Mouse (Mus musculus): Measurements from ENCODE around the gene Ccdc182.

Gene Ccdc182

GRCm38 (mm10) chr11:88305759-88306158 is 11.9 kb downstream of the Ccdc182 start:
- ChIA-PET POLR2A (interaction anchor here in 1 of 4 experiments (0.5 kb wide), 1 partner anchor 491 kb away, joined by 3 read pairs; no protein-coding TSS in a partner anchor), CTCF (interaction anchor here in 1 of 4 experiments (0.6 kb wide), 1 partner anchor 497 kb away, joined by 3 read pairs; no protein-coding TSS in a partner anchor)

DNA sequence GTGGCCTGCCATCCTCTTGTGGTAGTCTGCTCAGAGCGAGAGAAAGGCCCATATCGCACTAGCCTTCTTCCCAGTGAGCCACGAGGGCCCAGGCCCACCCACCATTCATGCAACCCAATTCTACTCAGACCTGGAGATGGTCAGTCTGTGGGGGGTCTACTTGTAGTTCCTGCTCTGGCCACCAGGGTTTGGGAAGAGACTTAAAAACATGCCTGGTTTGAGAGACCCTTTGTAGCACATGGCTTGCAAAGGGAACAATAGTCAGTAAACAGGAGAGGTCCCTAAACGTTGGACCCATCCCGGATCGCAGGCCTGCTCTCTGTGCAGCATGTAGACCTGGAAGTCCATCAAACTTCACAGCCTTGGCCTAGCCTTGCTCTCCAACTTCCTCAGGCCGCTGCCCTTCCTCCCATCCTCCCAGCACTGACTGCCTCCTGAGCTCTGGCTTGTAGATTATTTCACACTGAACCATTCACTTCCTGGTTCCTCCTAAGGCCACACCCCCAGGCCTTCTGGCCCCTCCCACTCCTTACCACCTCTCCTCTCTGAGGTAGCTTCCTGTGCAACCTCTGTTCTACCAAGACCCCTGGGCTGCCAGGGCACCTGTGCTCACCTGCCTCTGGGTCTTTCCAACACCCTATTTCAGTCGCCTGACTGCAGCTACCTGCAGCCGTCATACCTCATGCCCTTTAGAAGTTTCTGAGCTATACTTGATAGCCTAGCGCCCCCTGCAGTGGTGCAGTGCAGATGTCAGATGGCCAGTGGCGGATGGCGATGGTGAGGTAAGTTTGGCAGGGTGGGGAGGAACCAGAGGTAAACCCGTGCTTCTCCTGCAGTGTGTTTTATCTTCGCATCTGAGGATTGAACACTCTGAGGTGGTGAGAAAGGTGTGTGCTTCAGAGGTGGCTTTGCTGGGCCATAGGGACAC is 14.0 kb downstream of the Ccdc182 start:
- ChIA-PET POLR2A (interaction anchor here in 3 of 4 experiments (0.6 to 1.6 kb wide), 34 partner anchors 9 to 800 kb away, joined by 3 to 7 read pairs (median 3); partner anchors contain the start of gene Ccdc182 (in 2 of the 3)), CTCF (interaction anchor here (0.5 to 2.6 kb wide), 39 partner anchors 9 to 1209 kb away, joined by 3 to 15 read pairs (median 4); partner anchors contain the start of gene Ccdc182 (in 1 of the 4))

- ChIA-PET CTCF (interaction anchor here (0.5 to 2.4 kb wide), 13 partner anchors 10 to 515 kb away, joined by 3 to 14 read pairs (median 4); partner anchors contain the start of gene Ccdc182 (in 2 of the 4)), POLR2A (interaction anchor here in 1 of 4 experiments (1.1 kb wide), 1 partner anchor 15 kb away, joined by 3 read pairs; the partner anchor contains the start of gene Ccdc182)
Observed at GRCm38 (mm10) chr11:88309059-88309700, 15.3 kb downstream of the Ccdc182 start.

DNA sequence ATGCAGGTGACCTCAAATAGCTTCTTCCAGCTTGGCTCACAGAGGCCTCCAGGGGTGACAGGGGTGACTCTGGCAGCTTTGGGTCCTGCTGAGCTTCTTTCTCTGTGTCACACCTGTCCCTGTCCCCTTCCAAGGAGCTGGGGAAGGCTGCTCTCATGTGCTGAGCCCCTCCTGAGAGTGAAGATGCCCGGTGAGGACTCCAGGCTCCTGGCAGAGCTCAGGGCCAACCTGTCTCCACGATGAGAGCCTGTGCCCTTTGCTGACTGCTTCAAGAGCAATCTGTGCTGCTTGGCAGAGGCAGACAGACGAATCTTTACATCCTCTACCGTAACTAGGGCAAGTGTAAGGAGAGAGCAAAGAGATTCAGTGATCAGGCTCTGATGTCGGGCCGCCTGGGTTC is 16.9 kb downstream of the Ccdc182 start:
- CTCF ChIA-PET = interaction anchor here (0.6 to 1.2 kb wide), 6 partner anchors 38 to 512 kb away, joined by 3 to 6 read pairs (median 3); no protein-coding TSS in a partner anchor
- POLR2A ChIA-PET = interaction anchor here in 1 of 4 experiments (1.0 kb wide), 1 partner anchor 142 kb away, joined by 3 read pairs; no protein-coding TSS in a partner anchor

GRCm38 (mm10) chr11:88311606-88312005 is 17.7 kb downstream of the Ccdc182 start:
- CTCF ChIA-PET = interaction anchor here in 2 of 4 experiments (0.5 to 1.0 kb wide), 4 partner anchors 37 to 1118 kb away, joined by 3 read pairs; no protein-coding TSS in a partner anchor
- POLR2A ChIA-PET = interaction anchor here in 2 of 4 experiments (0.6 to 1.0 kb wide), 2 partner anchors 9 to 454 kb away, joined by 4 to 5 read pairs; no protein-coding TSS in a partner anchor

DNA sequence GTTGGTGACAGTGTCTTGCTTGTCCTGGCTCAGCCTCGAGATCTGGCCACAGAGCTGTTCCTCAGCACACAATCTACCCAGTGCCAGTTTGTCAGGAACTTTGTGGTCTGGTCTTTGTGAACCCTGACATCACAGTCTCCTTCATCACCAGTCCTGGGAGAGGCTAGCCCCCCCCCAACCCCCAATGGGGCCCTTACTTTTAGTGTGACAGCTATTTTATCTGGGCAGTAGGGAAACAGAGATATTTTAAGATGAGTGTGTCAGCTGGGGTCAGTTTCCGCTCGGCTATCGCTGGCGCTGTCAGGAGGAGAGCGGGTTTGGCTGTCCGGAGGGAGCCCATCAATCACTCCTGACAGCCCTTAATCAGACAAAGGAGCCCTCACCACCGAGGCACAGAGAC is 19.7 kb downstream of the Ccdc182 start:
- ChIA-PET POLR2A (no interaction called here), CTCF (no interaction called here)

GRCm38 (mm10) chr11:88314471-88314870 is 20.6 kb downstream of the Ccdc182 start:
- ChIA-PET POLR2A (interaction anchor here in 1 of 4 experiments (0.6 kb wide), 1 partner anchor 225 kb away, joined by 3 read pairs; no protein-coding TSS in a partner anchor), CTCF (interaction anchor here in 2 of 4 experiments (0.5 to 1.4 kb wide), 3 partner anchors 12 to 62 kb away, joined by 3 to 16 read pairs (median 3); no protein-coding TSS in a partner anchor)

- ChIA-PET POLR2A (interaction anchor here in 1 of 4 experiments (0.6 kb wide), 1 partner anchor 889 kb away, joined by 5 read pairs; no protein-coding TSS in a partner anchor), CTCF (interaction anchor here in 3 of 4 experiments (0.6 to 1.4 kb wide), 4 partner anchors 20 to 502 kb away, joined by 3 read pairs; no protein-coding TSS in a partner anchor)
Observed at GRCm38 (mm10) chr11:88315393-88315792, 21.5 kb downstream of the Ccdc182 start.

DNA sequence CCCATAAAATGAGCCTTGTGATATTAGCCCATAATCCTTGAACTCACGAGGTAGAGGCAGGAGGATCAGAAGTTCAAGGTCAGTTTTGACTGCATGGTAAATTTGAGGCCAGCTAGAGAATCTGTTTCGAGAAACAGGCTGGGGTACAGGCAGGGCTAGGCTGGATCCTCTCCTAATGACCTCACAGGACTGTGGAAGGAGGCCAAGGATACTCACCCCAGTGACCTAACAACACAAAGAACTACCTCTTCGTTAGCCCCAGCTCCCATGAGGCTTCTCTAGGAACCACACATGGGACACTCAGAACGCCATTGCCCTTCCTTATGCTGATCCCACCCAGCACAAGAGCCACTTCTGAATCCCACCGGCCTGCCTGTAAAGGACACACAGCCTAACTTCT is 25.0 kb downstream of the Ccdc182 start:
- CTCF ChIA-PET = interaction anchor here in 2 of 4 experiments (0.6 to 1.6 kb wide), 3 partner anchors 10 to 64 kb away, joined by 3 to 6 read pairs (median 6); no protein-coding TSS in a partner anchor
- POLR2A ChIA-PET = interaction anchor here in 2 of 4 experiments (0.5 to 1.5 kb wide), 5 partner anchors 11 to 513 kb away, joined by 3 to 6 read pairs (median 3); no protein-coding TSS in a partner anchor

DNA sequence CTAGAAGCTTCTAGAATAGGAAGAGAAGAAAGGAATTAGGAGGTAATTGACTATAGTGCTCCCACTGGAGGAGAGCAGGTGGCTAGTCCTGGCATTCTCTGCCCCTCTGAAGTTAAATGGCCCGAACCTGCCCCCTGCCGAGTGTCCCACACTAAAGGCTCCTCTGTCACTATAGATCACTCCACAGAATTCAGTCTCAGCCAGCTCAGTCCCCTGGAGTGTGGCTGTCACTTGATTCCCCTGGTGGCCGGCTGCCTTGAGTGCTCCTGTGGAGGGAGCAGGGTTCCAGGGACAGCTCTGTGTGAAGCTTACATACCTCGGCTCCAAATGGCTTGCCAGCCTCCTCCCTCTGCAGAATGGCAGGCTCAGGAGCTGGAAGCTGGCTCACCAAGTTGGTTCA is 33.2 kb downstream of the Ccdc182 start:
- ChIA-PET POLR2A (interaction anchor here in 3 of 4 experiments (0.6 to 1.0 kb wide), 3 partner anchors 19 to 174 kb away, joined by 3 read pairs; no protein-coding TSS in a partner anchor), CTCF (interaction anchor here in 2 of 4 experiments (0.6 to 1.1 kb wide), 4 partner anchors 19 to 166 kb away, joined by 3 to 4 read pairs (median 3); no protein-coding TSS in a partner anchor)

GRCm38 (mm10) chr11:88328813-88329595 is 35.1 kb downstream of the Ccdc182 start:
- ChIA-PET POLR2A (interaction anchor here in 2 of 4 experiments (0.6 to 1.8 kb wide), 4 partner anchors 14 to 578 kb away, joined by 3 to 6 read pairs (median 4); no protein-coding TSS in a partner anchor), CTCF (no interaction called here)

DNA sequence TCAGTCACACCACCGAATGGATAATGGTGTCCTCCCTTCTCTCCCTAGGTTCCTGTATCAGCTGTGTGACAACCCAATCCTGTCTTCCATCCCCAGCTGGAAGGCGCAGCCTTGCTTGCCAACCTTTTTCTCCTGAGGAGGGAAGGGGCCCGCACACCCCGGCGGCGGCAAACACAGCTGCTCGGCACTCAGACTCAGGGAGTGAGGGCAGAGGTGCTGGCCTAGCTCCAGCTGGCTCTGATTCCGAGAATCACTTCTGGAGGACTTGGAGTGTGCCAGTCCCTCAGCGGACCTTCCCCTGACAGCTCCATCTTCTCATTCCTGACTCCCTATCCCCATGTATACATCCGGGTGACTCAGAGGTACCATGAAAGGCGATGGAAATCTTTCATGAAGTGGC is 36.9 kb downstream of the Ccdc182 start:
- POLR2A ChIA-PET = interaction anchor here in 2 of 4 experiments (0.6 to 1.8 kb wide), 4 partner anchors 9 to 231 kb away, joined by 3 to 4 read pairs (median 3); no protein-coding TSS in a partner anchor

GRCm38 (mm10) chr11:88331722-88332121 is 37.9 kb downstream of the Ccdc182 start:
- ChIA-PET CTCF (interaction anchor here in 1 of 4 experiments (0.7 kb wide), 1 partner anchor 382 kb away, joined by 4 read pairs; no protein-coding TSS in a partner anchor), POLR2A (interaction anchor here in 1 of 4 experiments (0.6 to 0.9 kb wide), 2 partner anchors 40 to 230 kb away, joined by 3 read pairs; no protein-coding TSS in a partner anchor)

More for the DNA sequence above, 36.9 kb downstream of the Ccdc182 start:
- CTCF ChIA-PET = interaction anchor here in 1 of 4 experiments (0.7 kb wide), 2 partner anchors 23 to 381 kb away, joined by 3 to 4 read pairs; no protein-coding TSS in a partner anchor

GRCm38 (mm10) chr11:88332309-88332934 is 38.6 kb downstream of the Ccdc182 start:
- POLR2A ChIA-PET = no interaction called here
- CTCF ChIA-PET = interaction anchor here in 1 of 4 experiments (0.6 kb wide), 1 partner anchor 411 kb away, joined by 3 read pairs; no protein-coding TSS in a partner anchor

- CTCF ChIA-PET = interaction anchor here in 1 of 4 experiments (0.7 kb wide), 1 partner anchor 538 kb away, joined by 4 read pairs; no protein-coding TSS in a partner anchor
- POLR2A ChIA-PET = interaction anchor here in 2 of 4 experiments (0.6 to 1.1 kb wide), 2 partner anchors 27 to 598 kb away, joined by 3 to 4 read pairs; no protein-coding TSS in a partner anchor
Observed at GRCm38 (mm10) chr11:88334893-88335292, 41.0 kb downstream of the Ccdc182 start.

DNA sequence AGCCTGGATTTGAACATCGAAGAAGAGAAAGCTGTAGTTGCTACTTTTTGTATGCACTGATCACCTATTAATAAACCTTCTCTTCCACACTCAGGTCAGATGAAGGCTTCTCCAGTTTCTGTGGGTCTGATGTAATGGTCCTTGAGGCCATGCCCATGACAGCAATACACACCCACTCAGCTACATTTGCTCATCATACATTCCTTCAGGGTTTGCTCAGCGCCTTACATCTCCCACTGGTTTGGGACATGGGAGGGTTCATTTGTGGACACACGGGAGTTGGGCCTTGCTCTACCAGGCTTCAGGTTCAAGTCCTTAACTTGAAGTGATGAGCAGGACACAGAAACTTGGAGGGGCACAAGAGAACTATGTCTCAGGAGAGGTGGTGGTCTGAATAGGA is 44.1 kb downstream of the Ccdc182 start:
- ChIA-PET CTCF (no interaction called here), POLR2A (interaction anchor here in 1 of 4 experiments (1.1 kb wide), 1 partner anchor 421 kb away, joined by 3 read pairs; no protein-coding TSS in a partner anchor)

All from embryonic stem cell, embryonic (primary cell).